Comparison of ENCODE assay signal across 17 mouse cellular contexts in genomic region chr17:44053427-44053826, GRCm38 (mm10). TPM values are rescaled to one million over a fixed set of nuclear protein-coding genes. Genes with fewer than 3 reads are reported as not detected.
DNase-seq lines count a peak whose midpoint lies in the region; ATAC-seq and TF ChIP-seq lines count a peak whose summit lies in the region.
"Had no signal": no experiment of that assay in that cellular context is flagged by ENCODE, and none has a peak within 500 bp of the region (broad histone marks: within the 10 kb centered on the region; RNA-seq: fewer than 3 reads in every experiment).

No protein-coding gene starts in this region.

- no peak for ATAC-seq in liver, embryonic 12.5 days
- no peak; the same call in 1 of the 2 replicates for ATAC-seq in liver, postnatal 0 days
- ATAC-seq in neutrophil, adult 5-6 weeks (ENCODE audit: extremely low read depth, insufficient number of reproducible peaks, low FRiP score, poor library complexity, severe bottlenecking) = 0 out of 2 replicates have a peak, but pooled peaks have one; percentile 36
- ATAC-seq in midbrain, embryonic 14.5 days (ENCODE audit: low FRiP score, low TSS enrichment) = no peak
- ATAC-seq: midbrain, embryonic 13.5 days had no signal

- no peak overlapping the region for H3K4me2 ChIP-seq in liver, embryonic 12.5 days
- no peak overlapping the region for H3K4me2 ChIP-seq in liver, postnatal 0 days (ENCODE audit: low read depth, low read length)
- no peak overlapping the region for H3K4me2 ChIP-seq in midbrain, embryonic 14.5 days (ENCODE audit: low read length)
- H3K4me2 ChIP-seq: forebrain, embryonic 12.5 days; heart, embryonic 11.5 days; limb, embryonic 15.5 days; midbrain, embryonic 13.5 days; neural tube, embryonic 12.5 days had no signal

- H3K4me3 ChIP-seq in liver, embryonic 12.5 days = no peak overlapping the region
- no peak overlapping the region for H3K4me3 ChIP-seq in liver, postnatal 0 days (ENCODE audit: low read depth, low read length)
- no peak overlapping the region for H3K4me3 ChIP-seq in midbrain, embryonic 14.5 days (replicated peaks; ENCODE audit: low read depth, low read length)
- H3K4me3 ChIP-seq: forebrain, embryonic 12.5 days; limb, embryonic 15.5 days; midbrain, embryonic 13.5 days; neural tube, embryonic 12.5 days had no signal

- H3K36me3 ChIP-seq in liver, embryonic 12.5 days = no peaks in the 10 kb centered on the region
- no peaks in the 10 kb centered on the region for H3K36me3 ChIP-seq in liver, postnatal 0 days (replicated peaks; ENCODE audit: insufficient read depth, low read length)
- H3K36me3 ChIP-seq in midbrain, embryonic 14.5 days (ENCODE audit: control insufficient read depth, insufficient read depth, low read length) = no peaks in the 10 kb centered on the region
- H3K36me3 ChIP-seq: forebrain, embryonic 12.5 days; G1E; limb, embryonic 15.5 days; midbrain, embryonic 13.5 days; neural tube, embryonic 12.5 days had no signal

- WGBS in liver, embryonic 12.5 days (ENCODE audit: insufficient replicate concordance) = 23% methylated on average over 4 of the region's 4 CpGs
- 18% methylated on average over 4 of the region's 4 CpGs for WGBS in liver, postnatal 0 days (ENCODE audit: insufficient replicate concordance)
- 83% methylated on average over 4 of the region's 4 CpGs for WGBS in midbrain, embryonic 14.5 days

- 0 out of 2 replicates have a peak, but pooled peaks cover 5% of the 10 kb centered on the region for H3K27me3 ChIP-seq in liver, embryonic 12.5 days (replicated peaks)
- H3K27me3 ChIP-seq in liver, postnatal 0 days (ENCODE audit: insufficient read depth, low read length) = no peaks in the 10 kb centered on the region
- no peaks in the 10 kb centered on the region for H3K27me3 ChIP-seq in midbrain, embryonic 14.5 days (ENCODE audit: control insufficient read depth, insufficient read depth, low read length)
- H3K27me3 ChIP-seq: forebrain, embryonic 12.5 days; limb, embryonic 15.5 days; midbrain, embryonic 13.5 days; neural tube, embryonic 12.5 days had no signal

- H3K9ac ChIP-seq in liver, embryonic 12.5 days = no peak overlapping the region
- no peak overlapping the region for H3K9ac ChIP-seq in liver, postnatal 0 days (replicated peaks)
- H3K9ac ChIP-seq in midbrain, embryonic 14.5 days (replicated peaks; ENCODE audit: low read length) = no peak overlapping the region
- H3K9ac ChIP-seq: forebrain, embryonic 12.5 days; limb, embryonic 15.5 days; midbrain, embryonic 13.5 days; neural tube, embryonic 12.5 days had no signal

- no peak overlapping the region for H3K27ac ChIP-seq in liver, embryonic 12.5 days
- H3K27ac ChIP-seq in liver, postnatal 0 days (ENCODE audit: low read depth) = no peak overlapping the region
- H3K27ac ChIP-seq in midbrain, embryonic 14.5 days (replicated peaks; ENCODE audit: low read depth, low read length) = no peak overlapping the region
- H3K27ac ChIP-seq: forebrain, embryonic 12.5 days; limb, embryonic 15.5 days; midbrain, embryonic 13.5 days; neural tube, embryonic 12.5 days; stomach, postnatal 0 days had no signal

- TF ChIP-seq CTCF in liver, postnatal 0 days (IDR thresholded peaks at IDR 0.05; ENCODE audit: low read depth) = 0 out of 2 replicates have a peak, but pooled peaks have one; percentile 1

- peak; percentile 6 for DNase-seq in liver
- DNase-seq in B cell, adult 2 months = peak; percentile 45 to 58
- DNase-seq in liver, postnatal 0 days = peak; percentile 40
- no peak for DNase-seq in right cerebral cortex, adult 2 months (ENCODE audit: low spot score in 2 of 2)
- no peak for DNase-seq in midbrain, embryonic 14.5 days
- DNase-seq in left cerebral cortex, adult 18-20 months (ENCODE audit: low spot score in 2 of 2) = no peak
- DNase-seq: cerebellum, adult 9-10 months; gastrocnemius, postnatal 25 days had no signal

- TF ChIP-seq EP300 in liver, postnatal 0 days (IDR thresholded peaks at IDR 0.05; ENCODE audit: low read depth) = no peak

- no peaks in the 10 kb centered on the region for H3K9me3 ChIP-seq in liver, embryonic 12.5 days (replicated peaks)
- H3K9me3 ChIP-seq in liver, postnatal 0 days (ENCODE audit: low read length) = no peaks in the 10 kb centered on the region
- no peaks in the 10 kb centered on the region for H3K9me3 ChIP-seq in midbrain, embryonic 14.5 days (ENCODE audit: control insufficient read depth, low read length)
- H3K9me3 ChIP-seq: forebrain, embryonic 12.5 days; limb, embryonic 15.5 days; midbrain, embryonic 13.5 days; neural tube, embryonic 12.5 days had no signal

- H3K4me1 ChIP-seq in liver, embryonic 12.5 days = no peaks in the 10 kb centered on the region; the same call in 1 of the 2 replicates
- peaks cover 12% of the 10 kb centered on the region for H3K4me1 ChIP-seq in liver, postnatal 0 days (ENCODE audit: insufficient read depth)
- no peaks in the 10 kb centered on the region for H3K4me1 ChIP-seq in midbrain, embryonic 14.5 days (ENCODE audit: control insufficient read depth, insufficient read depth, low read length)
- H3K4me1 ChIP-seq: forebrain, embryonic 12.5 days; limb, embryonic 15.5 days; midbrain, embryonic 13.5 days; neural tube, embryonic 12.5 days had no signal

RNA-seq across cellular contexts. Expression of gene Enpp5, which starts 25.2 kb away (rescaled TPM):
- polyA plus RNA-seq in liver, embryonic 12.5 days (2016; fragmentation: Nextera tagmentation; extraction: Ambion mirVana) = 5.0 and 5.6 TPM in 2 replicates
- polyA plus RNA-seq in liver, postnatal 0 days (2015; fragmentation: Nextera tagmentation; extraction: Ambion mirVana) = 7.0 and 7.7 TPM in 2 replicates
- 0.86 and 1.6 TPM in 2 replicates for total RNA-seq in neutrophil, adult 5-6 weeks (2017)
- 80.2 and 82.7 TPM in 2 replicates for polyA plus RNA-seq in midbrain, embryonic 14.5 days (2014; fragmentation: Nextera tagmentation; extraction: Ambion mirVana)
- total RNA-seq in left cerebral cortex, adult 18-20 months (2021) = 100 to 1,000 TPM; 197 to 201 TPM
- polyA plus RNA-seq: G1E had no signal

RNA-seq across cellular contexts. Expression of gene Enpp4, which starts 52.2 kb away (rescaled TPM):
- polyA plus RNA-seq in liver, embryonic 12.5 days (2016; fragmentation: Nextera tagmentation; extraction: Ambion mirVana) = 4.8 and 5.1 TPM in 2 replicates
- 5.5 and 5.8 TPM in 2 replicates for polyA plus RNA-seq in liver, postnatal 0 days (2015; fragmentation: Nextera tagmentation; extraction: Ambion mirVana)
- total RNA-seq in neutrophil, adult 5-6 weeks (2017) = 1.2 and 1.5 TPM in 2 replicates
- 5.5 and 5.9 TPM in 2 replicates for polyA plus RNA-seq in midbrain, embryonic 14.5 days (2014; fragmentation: Nextera tagmentation; extraction: Ambion mirVana)
- total RNA-seq in left cerebral cortex, adult 18-20 months (2021) = 10 to 100 TPM; 15.2 to 17.0 TPM
- polyA plus RNA-seq: G1E had no signal

Comparison
In these comparisons a context has a peak if more than half of its experiments do, and no peak if none do; other contexts are left out.
1. DNase-seq: peak in liver (single experiment), B cell, adult 2 months (2 of 2) and liver, postnatal 0 days (single experiment); none in right cerebral cortex, adult 2 months (0 of 2), midbrain, embryonic 14.5 days (single experiment) and left cerebral cortex, adult 18-20 months (0 of 2).